18 mouse cellular contexts compared by ENCODE assay signal in the genomic region with DNA sequence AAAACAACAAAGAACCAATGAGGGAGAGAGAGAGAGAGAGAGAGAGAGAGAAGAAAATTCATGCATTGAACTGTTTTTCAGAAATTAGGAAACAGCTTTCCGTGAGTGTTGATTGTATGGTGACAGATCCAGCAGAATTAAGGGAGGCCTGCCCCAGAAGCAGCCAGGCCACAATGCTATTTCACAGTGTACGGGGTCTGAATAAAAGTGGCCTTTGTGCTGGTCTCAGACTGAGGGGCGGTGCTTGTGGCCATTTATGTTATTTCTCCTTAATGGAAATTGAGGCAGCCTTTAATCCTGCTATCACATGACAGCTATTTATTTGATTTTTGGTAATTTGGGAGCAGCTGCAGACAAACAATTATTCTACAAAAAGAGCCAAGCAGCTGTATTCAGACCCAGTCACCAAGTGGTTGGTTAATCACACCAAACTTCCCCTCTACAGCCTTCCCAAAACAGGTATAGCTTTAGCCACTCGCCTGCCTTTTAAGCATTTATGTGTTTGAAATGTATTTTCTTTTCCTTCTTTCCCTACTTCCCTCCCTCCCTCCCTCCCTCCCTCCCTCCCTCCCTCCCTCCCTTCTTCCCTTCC. TPM values are rescaled to one million over a fixed set of nuclear protein-coding genes. Genes with fewer than 3 reads are reported as not detected.
DNase-seq lines count a peak whose midpoint lies in the region; ATAC-seq and TF ChIP-seq lines count a peak whose summit lies in the region.
"Had no signal": no experiment of that assay in that cellular context is flagged by ENCODE, and none has a peak within 500 bp of the region (broad histone marks: within the 10 kb centered on the region; RNA-seq: fewer than 3 reads in every experiment).

No protein-coding gene starts in this region.

- no peaks in the 10 kb centered on the region for H3K9me3 ChIP-seq in midbrain, embryonic 14.5 days (ENCODE audit: control insufficient read depth, low read length)
- no peaks in the 10 kb centered on the region for H3K9me3 ChIP-seq in midbrain, postnatal 0 days (ENCODE audit: low read length)
- no peaks in the 10 kb centered on the region for H3K9me3 ChIP-seq in forebrain, embryonic 16.5 days (ENCODE audit: control insufficient read depth, low read length)
- H3K9me3 ChIP-seq in intestine, embryonic 16.5 days (ENCODE audit: control insufficient read depth, low read length): no peaks in the 10 kb centered on the region
- H3K9me3 ChIP-seq: embryonic facial prominence, embryonic 13.5 days; limb, embryonic 15.5 days had no signal

- H3K4me2 ChIP-seq in midbrain, embryonic 14.5 days (ENCODE audit: low read length): no peak overlapping the region
- H3K4me2 ChIP-seq in midbrain, postnatal 0 days (ENCODE audit: low read depth, low read length, poor library complexity, severe bottlenecking): no peak overlapping the region
- H3K4me2 ChIP-seq in forebrain, embryonic 16.5 days (ENCODE audit: low read length): no peak overlapping the region
- no peak overlapping the region for H3K4me2 ChIP-seq in intestine, embryonic 16.5 days (ENCODE audit: low read depth, low read length)
- H3K4me2 ChIP-seq: embryonic facial prominence, embryonic 13.5 days; limb, embryonic 15.5 days had no signal

- no peak for TF ChIP-seq POLR2A in heart, adult 2 months (IDR thresholded peaks at IDR 0.05; ENCODE audit: insufficient read depth, low read depth, low read length)

- 94% methylated on average over 4 of the region's 4 CpGs for WGBS in heart, adult 2 months
- WGBS in midbrain, embryonic 14.5 days: 25% methylated on average over 4 of the region's 4 CpGs
- whole genome bisulfite sequencing in midbrain, postnatal 0 days: 42% methylated on average over 4 of the region's 4 CpGs
- 11% methylated on average over 4 of the region's 4 CpGs for WGBS in forebrain, embryonic 16.5 days
- WGBS in intestine, embryonic 16.5 days: 75% methylated on average over 4 of the region's 4 CpGs

- no peaks in the 10 kb centered on the region for H3K27me3 ChIP-seq in heart, adult 2 months (ENCODE audit: control insufficient read depth, insufficient read depth, low read length)
- no peaks in the 10 kb centered on the region for H3K27me3 ChIP-seq in midbrain, embryonic 14.5 days (ENCODE audit: control insufficient read depth, insufficient read depth, low read length)
- H3K27me3 ChIP-seq in midbrain, postnatal 0 days (ENCODE audit: insufficient read depth, low read length): no peaks in the 10 kb centered on the region
- H3K27me3 ChIP-seq in forebrain, embryonic 16.5 days (replicated peaks; ENCODE audit: control insufficient read depth, insufficient read depth, low read length): no peaks in the 10 kb centered on the region
- H3K27me3 ChIP-seq in intestine, embryonic 16.5 days (replicated peaks; ENCODE audit: control insufficient read depth, insufficient read depth, low read length): no peaks in the 10 kb centered on the region
- H3K27me3 ChIP-seq: embryonic facial prominence, embryonic 13.5 days; limb, embryonic 15.5 days had no signal

- peaks cover 4% of the 10 kb centered on the region; the same call in 1 of the 2 replicates for H3K79me2 ChIP-seq in heart, adult 2 months (replicated peaks; ENCODE audit: control insufficient read depth, insufficient read depth, low read length)

- H3K4me3 ChIP-seq in heart, adult 2 months: no peak overlapping the region
- no peak overlapping the region for H3K4me3 ChIP-seq in midbrain, embryonic 14.5 days (replicated peaks; ENCODE audit: low read depth, low read length)
- no peak overlapping the region for H3K4me3 ChIP-seq in midbrain, postnatal 0 days (ENCODE audit: low read depth, low read length)
- no peak overlapping the region for H3K4me3 ChIP-seq in forebrain, embryonic 16.5 days (replicated peaks; ENCODE audit: low read length)
- no peak overlapping the region for H3K4me3 ChIP-seq in intestine, embryonic 16.5 days (ENCODE audit: low read length)
- H3K4me3 ChIP-seq: embryonic facial prominence, embryonic 13.5 days; left cerebral cortex, adult 2 months; limb, embryonic 15.5 days had no signal

- intact Hi-C loops in heart, adult 2 months (cut with DNase I): loop anchor here (2.0 kb wide), 1 partner anchor 312 kb away; no protein-coding TSS in a partner anchor

- TF ChIP-seq EP300 in heart, adult 2 months (IDR thresholded peaks at IDR 0.05; ENCODE audit: insufficient read depth, low read depth, low read length): no peak

- H3K27ac ChIP-seq in heart, adult 2 months: no peak overlapping the region
- 0 out of 2 replicates have a peak overlapping the region, but pooled peaks have one; percentile 26 for H3K27ac ChIP-seq in midbrain, embryonic 14.5 days (replicated peaks; ENCODE audit: low read depth, low read length)
- H3K27ac ChIP-seq in midbrain, postnatal 0 days (ENCODE audit: low read depth, low read length): no peak overlapping the region
- peak overlapping the region; percentile 60 for H3K27ac ChIP-seq in forebrain, embryonic 16.5 days (ENCODE audit: low read length)
- no peak overlapping the region for H3K27ac ChIP-seq in intestine, embryonic 16.5 days (ENCODE audit: low read length)
- H3K27ac ChIP-seq: embryonic facial prominence, embryonic 13.5 days; left cerebral cortex, adult 2 months; limb, embryonic 15.5 days; macrophage had no signal

- H3K36me3 ChIP-seq in heart, adult 2 months (ENCODE audit: control insufficient read depth, insufficient read depth, low read length): no peaks in the 10 kb centered on the region; the same call in 1 of the 2 replicates
- H3K36me3 ChIP-seq in midbrain, embryonic 14.5 days (ENCODE audit: control insufficient read depth, insufficient read depth, low read length): no peaks in the 10 kb centered on the region
- no peaks in the 10 kb centered on the region for H3K36me3 ChIP-seq in midbrain, postnatal 0 days (ENCODE audit: insufficient read depth, low read length)
- no peaks in the 10 kb centered on the region for H3K36me3 ChIP-seq in forebrain, embryonic 16.5 days (ENCODE audit: control insufficient read depth, insufficient read depth)
- no peaks in the 10 kb centered on the region for H3K36me3 ChIP-seq in intestine, embryonic 16.5 days (ENCODE audit: control insufficient read depth, insufficient read depth, low read length)
- H3K36me3 ChIP-seq: embryonic facial prominence, embryonic 13.5 days; limb, embryonic 15.5 days had no signal

- peak; percentile 51 for DNase-seq in heart, adult 11 months
- no peak for DNase-seq in heart, adult 2 months
- DNase-seq in midbrain, embryonic 14.5 days: peak; percentile 56
- no peak for DNase-seq in midbrain, postnatal 0 days (ENCODE audit: low spot score)
- DNase-seq in telencephalon, adult 2 months (ENCODE audit: low read depth, low spot score): peak; percentile 6
- no peak for DNase-seq in thymus, postnatal 4 days
- DNase-seq: cerebellum, adult 9-10 months; heart, postnatal 10 days; kidney, adult 11 months; kidney, postnatal 36 days; lung, adult 18-20 months; thymus, postnatal 36 days had no signal

- peaks cover 4% of the 10 kb centered on the region; the same call in 1 of the 2 replicates for H3K4me1 ChIP-seq in heart, adult 2 months (ENCODE audit: control insufficient read depth, insufficient read depth, low read length)
- H3K4me1 ChIP-seq in midbrain, embryonic 14.5 days (ENCODE audit: control insufficient read depth, insufficient read depth, low read length): 0 out of 2 replicates have a peak, but pooled peaks cover 10% of the 10 kb centered on the region
- H3K4me1 ChIP-seq in midbrain, postnatal 0 days (ENCODE audit: insufficient read depth, low read length): no peaks in the 10 kb centered on the region
- peaks cover 14% of the 10 kb centered on the region; the same call in 1 of the 2 replicates for H3K4me1 ChIP-seq in forebrain, embryonic 16.5 days (replicated peaks; ENCODE audit: control insufficient read depth, insufficient read depth, low read length)
- H3K4me1 ChIP-seq in intestine, embryonic 16.5 days (ENCODE audit: control insufficient read depth, insufficient read depth, low read length): 0 out of 2 replicates have a peak, but pooled peaks cover 5% of the 10 kb centered on the region

- TF ChIP-seq CTCF in heart, adult 2 months (IDR thresholded peaks at IDR 0.05): no peak
- TF ChIP-seq CTCF in midbrain, postnatal 0 days (IDR thresholded peaks at IDR 0.05): no peak

- no peak overlapping the region for H3K9ac ChIP-seq in heart, adult 2 months (ENCODE audit: low read depth, low read length)
- H3K9ac ChIP-seq in midbrain, embryonic 14.5 days (replicated peaks; ENCODE audit: low read length): no peak overlapping the region
- H3K9ac ChIP-seq in midbrain, postnatal 0 days (replicated peaks; ENCODE audit: low read length, poor library complexity, severe bottlenecking): no peak overlapping the region
- no peak overlapping the region for H3K9ac ChIP-seq in forebrain, embryonic 16.5 days (replicated peaks; ENCODE audit: low read depth, low read length)
- no peak overlapping the region for H3K9ac ChIP-seq in intestine, embryonic 16.5 days (ENCODE audit: low read depth, low read length)
- H3K9ac ChIP-seq: embryonic facial prominence, embryonic 13.5 days; limb, embryonic 15.5 days had no signal

- ATAC-seq in midbrain, embryonic 14.5 days (ENCODE audit: low FRiP score, low TSS enrichment): no peak; the same call in 1 of the 2 replicates
- no peak for ATAC-seq in midbrain, postnatal 0 days (ENCODE audit: low FRiP score)
- peak; percentile 88 for ATAC-seq in forebrain, embryonic 16.5 days
- ATAC-seq in intestine, embryonic 16.5 days: no peak

RNA-seq across cellular contexts. Expression of gene Nrf1, which starts 31.2 kb away (rescaled TPM):
- 10 to 100 TPM; 12.7 to 12.8 TPM for total RNA-seq in heart, adult 2 months (2021)
- 13.9 and 21.1 TPM in 2 replicates for polyA plus RNA-seq in heart, adult 2 months (2012; rRNA removed)
- polyA plus RNA-seq in midbrain, embryonic 14.5 days (2014; fragmentation: Nextera tagmentation; extraction: Ambion mirVana): 32.2 and 42.8 TPM in 2 replicates
- total RNA-seq in midbrain, postnatal 0 days (2014; rRNA removed): 37.2 and 46.6 TPM in 2 replicates
- polyA plus RNA-seq in midbrain, postnatal 0 days (2015; fragmentation: Nextera tagmentation; extraction: Ambion mirVana): 19.9 and 21.3 TPM in 2 replicates
- polyA plus RNA-seq in forebrain, embryonic 16.5 days (2015; fragmentation: Nextera tagmentation; extraction: Ambion mirVana): 54.6 and 57.4 TPM in 2 replicates
- polyA plus RNA-seq in intestine, embryonic 16.5 days (2015; fragmentation: Nextera tagmentation; extraction: Ambion mirVana): 37.0 and 42.7 TPM in 2 replicates

Comparison
In these comparisons a context has a peak if more than half of its experiments do, and no peak if none do; other contexts are left out.
1. DNase-seq: peak in heart, adult 11 months (single experiment), midbrain, embryonic 14.5 days (single experiment) and telencephalon, adult 2 months (single experiment); none in heart, adult 2 months (0 of 2), midbrain, postnatal 0 days (single experiment) and thymus, postnatal 4 days (single experiment).
2. H3K27ac ChIP-seq: peak in midbrain, embryonic 14.5 days (single experiment) and forebrain, embryonic 16.5 days (single experiment); none in heart, adult 2 months (single experiment), midbrain, postnatal 0 days (single experiment) and intestine, embryonic 16.5 days (single experiment).